Mouse (Mus musculus): ENCODE results near the gene Cdk19.
"Not testable (repeated sequence)": the region's sequence is repeated elsewhere in the genome, so short reads cannot be mapped to it uniquely, and the experiment has no call there.

Gene Cdk19

DNA sequence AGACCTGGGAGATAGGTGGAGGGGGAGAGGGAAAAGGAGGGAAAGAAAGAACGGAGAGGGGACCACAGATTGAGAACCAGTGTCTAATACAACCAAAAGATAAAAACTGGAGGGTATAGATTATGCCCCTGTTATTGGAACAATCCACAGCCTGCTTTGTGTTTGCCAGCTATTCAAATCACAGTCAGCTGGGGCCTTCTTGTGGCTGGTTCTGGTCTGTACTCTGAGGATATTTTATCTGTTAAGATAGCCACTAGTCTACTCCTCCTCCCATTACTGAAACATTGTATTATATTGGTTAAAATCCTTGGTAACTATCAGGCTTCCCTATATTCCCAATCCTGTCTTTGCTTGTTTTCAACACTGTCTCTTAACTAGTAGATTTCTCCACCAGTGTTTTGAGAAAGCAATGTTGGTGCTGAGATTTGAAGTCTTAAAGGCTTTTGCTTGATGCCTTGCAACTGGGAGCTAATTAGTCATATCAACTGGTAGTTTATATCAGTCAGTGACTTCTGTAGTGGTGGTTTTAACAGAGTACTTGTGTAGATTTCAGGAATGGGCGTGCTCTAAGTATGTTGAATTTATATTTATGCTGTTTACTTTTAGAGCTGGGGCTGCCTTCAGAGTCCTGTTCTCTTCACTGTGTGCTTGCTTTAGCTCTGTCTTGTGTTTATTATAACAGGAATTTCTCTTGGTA, 54.2 kb downstream of the Cdk19 start:
- DNase-seq (ENCODE audit: low read depth): no peak

DNA sequence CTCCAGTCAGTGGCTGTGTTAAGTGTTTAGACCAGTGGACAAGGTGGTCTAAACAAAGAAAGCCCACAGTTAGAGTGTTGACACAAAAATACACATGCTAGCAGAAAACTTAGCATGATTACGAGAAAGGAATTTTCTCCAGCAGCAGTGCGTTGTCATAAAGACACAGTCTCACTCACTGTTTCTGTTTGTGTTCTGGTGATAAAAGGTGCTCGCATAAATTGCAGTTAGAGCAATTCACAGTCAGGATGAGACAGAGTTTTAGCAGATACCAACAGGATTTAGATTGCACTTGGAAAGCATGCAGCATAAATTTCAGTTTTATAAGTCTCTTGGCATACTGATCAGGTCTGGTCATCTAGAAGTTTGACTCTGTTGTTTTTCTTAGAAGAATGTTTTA, 59.5 kb downstream of the Cdk19 start:
- no peak for DNase-seq (ENCODE audit: low read depth)

DNA sequence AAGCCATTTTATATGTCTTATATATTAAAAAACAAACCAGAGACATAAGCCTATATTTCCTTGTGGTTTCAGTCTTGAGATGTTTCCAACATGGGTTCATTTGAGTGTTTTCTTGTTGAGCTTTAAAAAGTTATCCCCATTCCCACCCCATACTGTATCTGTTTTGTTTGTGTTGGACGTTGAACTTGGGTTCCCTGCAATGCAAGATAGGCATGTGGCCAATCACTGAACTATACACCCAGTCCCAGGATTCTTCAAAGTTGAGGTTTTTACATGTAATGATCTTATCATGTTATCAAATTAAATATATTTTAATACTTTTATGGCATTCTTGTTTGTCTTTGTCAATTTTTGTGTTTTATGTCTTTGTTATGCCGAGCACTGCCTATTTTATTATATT, 60.0 kb downstream of the Cdk19 start:
- DNase-seq (ENCODE audit: low read depth): no peak

DNA sequence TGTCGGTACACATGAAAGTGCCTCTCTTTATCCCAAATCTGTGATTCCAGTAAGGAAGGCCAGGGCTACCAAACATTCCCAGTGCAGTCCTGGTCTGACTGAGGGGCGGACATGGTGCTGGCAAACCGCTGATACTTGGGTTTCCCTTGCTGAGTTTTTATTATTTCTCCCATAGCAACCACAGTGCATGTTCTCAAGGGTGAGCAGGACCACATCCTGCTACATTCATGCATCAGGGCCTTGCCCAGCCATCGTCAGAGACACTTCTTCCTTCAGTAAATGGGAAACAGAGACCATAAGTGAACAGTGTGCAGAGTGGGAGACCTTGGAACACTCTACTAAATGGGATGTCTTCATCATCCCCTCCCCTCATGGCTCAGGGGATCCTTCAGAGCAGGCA, 60.9 kb downstream of the Cdk19 start:
- DNase-seq (ENCODE audit: low read depth): no peak

DNA sequence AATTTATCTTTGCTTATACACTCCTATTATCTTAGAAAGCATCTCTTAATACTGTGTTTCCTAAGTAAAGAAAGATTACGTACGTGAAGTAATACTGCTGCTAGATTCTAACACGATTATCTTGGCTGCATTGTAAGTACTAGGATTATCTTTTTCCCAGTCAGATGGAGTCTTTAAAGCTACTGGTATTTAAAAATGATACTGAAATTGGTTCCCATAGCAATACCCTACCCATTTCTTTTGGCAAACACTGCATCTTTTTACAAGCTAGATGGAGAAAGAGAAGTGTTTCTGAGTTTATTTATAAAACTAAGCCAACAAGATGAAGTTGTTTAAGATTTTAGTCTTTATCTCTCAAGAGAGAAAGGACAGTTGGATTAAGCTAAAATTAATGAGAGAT, 67.3 kb downstream of the Cdk19 start:
- no peak for DNase-seq (ENCODE audit: low read depth)

DNA sequence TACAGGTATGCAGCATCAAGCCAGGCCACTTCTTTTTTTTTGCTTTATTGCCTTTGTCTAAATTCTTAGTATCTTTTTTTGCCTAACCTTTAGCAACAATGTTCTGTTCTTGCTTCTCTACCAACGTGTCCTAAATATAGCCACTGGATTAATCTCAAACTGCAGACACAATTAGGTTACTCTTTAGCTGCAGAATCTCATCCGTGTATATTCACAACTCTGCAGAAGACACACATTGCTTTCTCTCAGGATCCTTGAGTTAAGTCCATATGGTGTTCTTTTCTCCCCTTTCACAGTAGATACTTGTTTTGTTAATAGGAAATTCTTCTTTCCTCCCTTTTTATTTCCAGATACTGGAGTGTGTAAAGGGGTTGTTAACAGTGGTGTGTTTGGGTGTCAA, 70.0 kb downstream of the Cdk19 start:
- no peak for DNase-seq (ENCODE audit: low read depth)

DNA sequence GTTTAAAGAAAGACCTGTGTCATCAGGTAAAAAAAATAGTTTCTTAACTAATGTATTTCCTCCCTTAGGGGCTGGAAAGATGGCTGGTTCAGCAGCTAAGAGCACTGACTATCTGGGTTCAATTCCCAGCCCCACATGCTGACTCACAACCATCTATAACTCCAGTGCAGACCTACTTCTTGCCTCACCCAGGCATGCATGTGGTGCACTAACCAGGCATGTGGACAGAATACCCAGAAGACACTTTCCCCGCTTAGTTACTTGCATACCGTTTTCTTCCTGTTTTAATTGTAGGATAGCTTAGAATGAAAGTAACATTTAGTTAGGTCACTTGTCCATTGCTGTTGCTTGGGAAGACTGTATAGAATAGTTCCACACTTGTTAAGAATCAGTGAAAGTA, 72.0 kb downstream of the Cdk19 start:
- DNase-seq (ENCODE audit: low read depth): no peak

DNA sequence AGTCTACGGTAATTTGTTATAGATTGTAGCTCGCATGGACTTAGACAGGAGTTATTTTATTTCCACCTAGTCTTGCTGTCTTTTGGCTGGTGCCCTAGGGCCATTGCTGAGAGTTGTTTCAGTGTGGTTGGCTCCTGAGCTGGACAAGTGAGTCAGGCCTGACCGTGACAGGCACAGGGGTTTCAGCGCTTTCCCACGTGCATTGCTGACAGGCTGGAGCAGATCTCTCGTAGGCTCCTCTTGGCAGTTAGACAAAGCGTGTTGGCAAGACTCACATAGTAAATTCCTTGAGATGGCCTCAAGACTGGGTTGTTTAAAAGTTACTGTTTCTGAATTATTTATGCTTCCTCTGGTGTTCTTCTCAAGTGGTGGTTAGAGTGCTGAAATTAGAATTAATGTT, 77.6 kb downstream of the Cdk19 start:
- no peak for DNase-seq (ENCODE audit: low read depth)

DNA sequence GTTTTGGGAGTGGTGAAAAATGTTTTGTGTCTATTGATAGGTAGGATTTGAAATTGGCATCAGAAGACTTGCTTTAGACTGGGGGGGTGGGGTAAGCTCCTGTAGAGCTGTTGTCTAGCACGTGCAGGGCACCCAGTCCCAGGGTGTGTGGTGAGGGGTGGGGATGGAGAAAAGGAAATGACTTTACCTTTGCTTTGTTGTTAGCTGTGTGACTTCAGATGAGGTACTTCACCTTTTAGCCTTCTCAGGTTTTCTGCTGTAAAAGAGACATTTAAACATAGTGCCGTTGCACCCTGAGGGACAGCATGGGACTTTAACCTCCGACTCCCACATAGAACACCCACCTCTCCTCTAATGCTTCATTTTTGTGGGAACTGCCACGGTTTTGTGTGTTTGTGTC, 80.5 kb downstream of the Cdk19 start:
- DNase-seq (ENCODE audit: low read depth): no peak

DNA sequence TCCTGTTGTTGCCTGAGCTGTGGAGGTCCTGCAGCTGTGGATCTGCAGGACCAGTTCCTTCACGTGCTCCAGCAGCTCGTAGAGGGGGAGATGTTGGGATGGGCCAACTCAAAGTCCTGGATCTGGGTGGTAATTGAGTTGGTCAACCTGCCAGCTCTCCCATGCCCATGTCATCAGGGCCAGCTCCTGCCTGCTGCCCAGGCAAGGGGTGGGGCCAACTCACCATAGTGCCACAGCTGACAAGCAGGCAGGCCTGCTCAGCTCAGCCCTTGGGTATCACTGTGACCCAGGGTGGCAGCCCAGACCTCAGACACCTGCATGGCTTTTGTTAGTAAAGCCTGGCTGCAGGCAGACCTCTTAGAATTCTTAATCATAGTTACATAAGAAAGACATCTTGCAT, 81.3 kb downstream of the Cdk19 start:
- no peak for DNase-seq (ENCODE audit: low read depth)

DNA sequence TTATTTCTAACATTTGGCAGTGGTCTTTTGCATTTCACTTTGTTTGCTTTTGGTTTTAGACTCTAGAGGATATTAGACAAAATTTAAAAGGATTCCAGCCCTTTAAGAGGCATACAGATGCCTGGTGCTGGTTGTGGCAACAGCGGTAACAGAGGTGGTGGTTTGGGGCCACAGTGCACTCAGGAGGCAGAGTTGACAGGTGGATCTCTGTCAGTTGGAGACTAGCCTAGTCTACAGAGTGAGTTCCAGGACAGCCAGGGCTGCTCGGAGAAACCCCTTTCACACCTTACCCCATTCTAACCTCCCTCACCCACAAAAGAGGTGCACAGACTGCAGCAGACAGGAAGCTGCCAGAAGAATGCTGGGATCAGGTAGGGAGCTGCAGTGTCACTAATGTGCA, 82.4 kb downstream of the Cdk19 start:
- no peak for DNase-seq (ENCODE audit: low read depth)

DNA sequence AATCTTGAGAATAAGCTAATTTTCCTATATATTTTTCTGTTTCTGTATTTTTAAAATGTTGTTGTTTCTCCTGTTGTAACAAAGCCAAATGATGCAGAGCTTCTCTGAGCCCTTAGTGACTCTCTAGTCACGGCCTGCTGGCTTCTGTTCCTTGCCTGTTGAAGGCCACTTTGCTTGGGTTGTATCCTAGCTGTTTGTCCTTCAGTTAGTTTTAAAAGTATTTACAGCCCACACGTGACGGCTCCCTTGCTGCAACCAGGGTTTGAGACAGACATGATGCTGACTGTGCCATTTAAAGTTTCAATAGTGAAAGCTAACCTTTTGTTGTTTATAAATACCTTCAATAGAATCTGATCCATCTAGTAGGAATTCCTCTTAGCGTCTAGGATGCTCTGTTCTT, 83.3 kb downstream of the Cdk19 start:
- no peak for DNase-seq (ENCODE audit: low read depth)

DNA sequence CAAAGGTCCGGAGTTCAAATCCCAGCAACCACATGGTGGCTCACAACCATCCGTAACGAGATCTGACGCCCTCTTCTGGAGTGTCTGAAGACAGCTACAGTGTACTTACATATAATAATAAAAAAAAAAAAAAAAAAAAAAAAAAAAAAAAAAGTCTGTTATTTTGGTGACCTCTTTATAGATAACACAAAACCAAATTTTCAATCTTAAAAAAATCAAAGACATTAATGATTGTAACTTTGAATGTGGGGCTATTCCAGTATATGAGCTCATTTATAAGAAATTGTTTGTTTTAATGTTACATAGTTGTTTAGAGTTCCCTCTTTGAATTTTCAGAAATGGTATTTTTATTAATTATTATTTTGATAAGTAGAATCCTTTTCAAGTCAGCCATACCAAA, 85.1 kb downstream of the Cdk19 start:
- not testable (repeated sequence) for DNase-seq (ENCODE audit: low read depth)

DNA sequence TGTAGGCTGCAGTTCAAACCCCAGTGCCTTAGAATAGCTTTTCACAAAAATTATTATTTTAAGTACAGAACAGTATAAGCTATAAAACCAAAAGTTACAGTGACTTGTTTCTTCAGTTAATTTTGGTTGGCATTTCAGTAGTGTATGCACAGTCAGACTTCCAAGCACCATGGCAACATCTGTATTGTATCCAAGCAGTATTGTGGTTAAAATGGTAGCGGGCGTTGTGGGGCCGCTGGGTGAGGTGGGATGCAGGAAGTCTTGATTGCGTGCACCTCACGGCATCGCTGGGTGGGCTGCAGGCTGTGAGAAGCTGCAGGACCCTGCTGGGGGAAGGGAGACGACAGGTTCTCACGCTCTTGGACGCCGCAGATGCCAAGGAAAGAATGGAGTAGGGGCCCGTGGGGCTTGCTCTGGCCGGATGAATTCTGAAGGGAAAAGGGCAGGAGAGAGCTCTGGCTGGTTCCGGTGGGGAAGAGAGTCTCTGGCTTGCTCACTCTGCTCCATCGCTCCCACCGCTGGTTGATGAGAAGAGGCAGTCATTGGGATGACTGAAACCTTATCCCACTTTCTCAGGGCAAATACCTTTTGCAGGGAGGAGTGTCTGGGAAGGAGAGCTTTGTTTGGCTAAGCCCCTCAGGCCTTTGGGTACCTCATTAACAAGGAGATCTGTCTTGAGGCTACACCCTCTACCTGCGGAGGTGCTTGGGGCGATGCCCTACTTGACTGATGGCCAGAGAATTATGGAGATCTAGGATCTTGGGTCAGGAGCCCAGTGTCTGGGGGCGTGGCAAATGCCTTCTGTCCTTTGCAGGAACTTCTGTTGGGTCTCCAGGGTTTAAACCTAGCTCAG, 86.1 kb downstream of the Cdk19 start:
- DNase-seq (ENCODE audit: low read depth): no peak

DNA sequence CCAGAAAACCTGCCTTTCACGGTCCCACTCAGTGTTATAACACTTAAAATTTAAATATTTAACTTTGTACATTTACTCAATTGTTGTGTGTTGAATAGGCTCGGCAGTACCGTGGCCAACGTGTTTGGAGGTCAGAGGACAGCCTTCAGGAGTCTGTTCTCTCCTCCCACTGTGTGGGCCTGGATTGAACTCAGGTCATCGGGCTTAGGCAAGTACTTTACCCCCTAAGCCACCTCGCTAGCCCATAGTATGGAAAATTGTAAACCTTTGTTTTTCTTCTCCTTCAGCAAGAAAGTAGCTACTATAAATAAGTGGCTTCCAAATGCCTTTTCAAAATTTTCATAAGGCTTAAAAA, 86.7 kb downstream of the Cdk19 start:
- DNase-seq (ENCODE audit: low read depth): no peak

DNA sequence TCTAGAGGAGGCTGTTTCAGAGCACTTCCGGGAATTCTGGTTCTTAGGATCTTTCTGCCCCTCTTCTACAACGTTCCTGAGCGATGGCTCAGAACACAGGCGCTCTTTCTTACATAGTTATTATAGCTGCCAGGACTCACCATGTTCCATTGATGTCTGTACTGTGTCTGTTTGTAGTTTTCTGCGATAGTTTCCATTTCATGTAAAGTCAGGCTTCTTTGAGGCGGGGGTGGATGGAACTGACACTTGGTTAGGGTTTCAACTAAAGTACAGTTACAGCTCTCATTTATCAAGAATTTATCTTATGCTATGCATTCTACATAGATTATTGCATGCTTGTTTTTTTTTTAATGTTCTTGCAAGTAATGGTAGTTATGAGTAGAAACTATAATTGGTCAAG, 89.3 kb downstream of the Cdk19 start:
- no peak for DNase-seq (ENCODE audit: low read depth)

DNA sequence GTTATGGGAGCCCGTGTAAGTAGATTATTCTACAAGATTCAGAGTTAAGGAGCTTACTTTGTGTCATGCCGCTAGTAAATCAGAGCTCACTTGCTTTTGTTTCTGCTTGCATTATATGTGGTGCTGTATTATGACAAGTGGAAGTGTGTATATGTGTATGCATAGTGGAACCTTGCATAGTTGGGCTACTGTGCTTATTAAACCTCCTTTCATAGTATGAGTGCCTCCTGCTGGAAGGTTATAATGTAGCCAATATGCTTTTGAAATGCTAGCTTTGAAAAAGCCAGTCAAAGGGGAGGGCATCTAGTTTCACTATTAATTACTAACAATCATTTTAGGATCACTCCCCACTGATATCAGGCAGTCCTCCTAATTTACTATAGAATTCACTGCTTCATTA, 89.7 kb downstream of the Cdk19 start:
- no peak for DNase-seq (ENCODE audit: low read depth)

DNA sequence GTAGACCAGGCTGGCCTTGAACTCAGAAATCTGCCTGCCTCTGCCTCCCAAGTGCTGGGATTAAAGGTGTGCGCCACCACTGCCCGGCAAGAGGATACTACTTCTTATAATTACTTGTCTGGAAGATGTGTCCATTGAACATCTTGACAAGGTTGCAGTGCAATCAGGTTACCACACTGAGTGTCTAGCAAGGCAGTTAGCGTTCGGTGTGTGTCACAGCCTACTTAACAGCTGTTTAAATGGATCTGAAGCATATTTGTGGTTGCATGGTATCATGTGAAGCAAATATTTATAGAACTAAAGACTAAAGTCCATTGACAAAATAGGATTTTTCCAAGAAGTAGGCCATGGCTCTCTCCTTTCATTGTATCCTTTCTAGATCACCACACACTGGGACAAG, 90.8 kb downstream of the Cdk19 start:
- DNase-seq (ENCODE audit: low read depth): no peak

DNA sequence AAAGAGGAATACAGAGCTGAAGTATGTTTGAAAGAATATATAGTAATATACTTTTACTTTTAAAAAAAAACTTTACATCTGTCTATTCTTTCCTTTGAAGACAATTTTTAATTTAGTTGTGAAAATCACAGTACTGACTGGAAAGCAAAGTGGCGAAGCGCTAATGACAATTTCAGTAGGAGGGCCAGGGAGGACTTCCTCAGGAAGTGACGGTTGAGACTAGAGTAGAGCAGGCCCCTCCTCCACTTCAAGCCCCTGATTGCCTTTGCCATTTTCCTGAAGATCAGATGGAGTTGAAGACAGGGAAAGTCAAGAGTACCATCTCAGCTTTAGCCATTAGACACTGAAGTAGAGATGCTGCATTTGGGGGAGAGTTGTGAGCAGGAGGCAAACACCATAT, 92.6 kb downstream of the Cdk19 start:
- no peak for DNase-seq (ENCODE audit: low read depth)

DNA sequence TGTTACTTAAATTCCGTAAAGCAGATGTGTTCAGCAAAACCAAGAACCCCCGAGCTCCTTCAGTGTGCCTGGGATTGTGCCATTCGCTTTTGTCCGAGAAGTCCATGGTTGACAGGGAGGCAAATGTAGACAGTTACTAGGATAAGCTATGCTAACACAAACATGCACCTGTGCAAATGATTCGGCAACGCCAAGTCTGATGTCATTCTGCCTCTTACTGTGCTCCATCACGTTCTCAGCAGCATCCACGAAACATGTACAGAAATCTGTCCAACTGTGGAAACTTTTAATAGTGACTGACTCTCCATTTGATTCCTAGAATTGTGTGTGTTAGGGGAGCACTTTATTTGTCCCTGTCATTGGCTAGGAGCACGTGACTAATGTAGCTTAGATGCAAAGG, 93.0 kb downstream of the Cdk19 start:
- DNase-seq (ENCODE audit: low read depth): no peak

DNA sequence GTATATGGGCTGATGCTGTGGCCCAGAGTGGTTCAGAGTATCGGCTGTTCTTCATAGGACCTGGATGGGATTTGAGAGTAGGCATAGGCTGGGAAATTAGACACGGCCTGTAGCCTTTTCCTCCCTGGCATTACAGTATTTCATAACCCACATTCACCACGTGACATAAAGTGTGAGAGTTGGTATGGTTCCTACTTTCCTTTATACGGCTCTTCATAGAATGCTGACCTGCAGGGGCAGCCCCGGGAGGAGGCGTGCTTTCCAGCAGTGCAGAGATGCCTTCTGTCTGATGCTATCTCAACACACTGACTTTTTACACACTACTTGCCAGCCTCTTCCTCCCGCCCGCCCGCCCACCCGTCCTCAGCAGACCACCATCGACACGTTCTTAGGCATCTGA, 96.0 kb downstream of the Cdk19 start:
- DNase-seq (ENCODE audit: low read depth): no peak

DNA sequence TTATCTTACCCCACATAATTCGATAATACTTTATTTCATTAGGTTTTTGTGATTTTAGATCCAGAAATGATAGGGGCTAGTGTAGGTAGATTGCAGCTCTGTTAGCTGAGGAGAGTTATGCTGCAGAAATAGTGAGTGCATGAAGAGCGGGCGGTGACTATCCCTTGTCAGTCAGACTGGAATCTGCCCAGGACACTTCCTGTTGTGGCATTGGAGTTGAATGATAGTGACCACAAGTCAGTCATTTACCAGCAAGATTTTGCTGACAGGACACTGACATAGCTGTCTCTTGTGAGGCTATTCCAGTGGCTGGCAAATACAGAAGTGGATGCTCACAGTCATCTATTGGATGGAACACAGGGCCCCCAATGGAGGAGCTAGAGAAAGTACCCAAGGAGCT, 97.8 kb downstream of the Cdk19 start:
- DNase-seq (ENCODE audit: low read depth): no peak

DNA sequence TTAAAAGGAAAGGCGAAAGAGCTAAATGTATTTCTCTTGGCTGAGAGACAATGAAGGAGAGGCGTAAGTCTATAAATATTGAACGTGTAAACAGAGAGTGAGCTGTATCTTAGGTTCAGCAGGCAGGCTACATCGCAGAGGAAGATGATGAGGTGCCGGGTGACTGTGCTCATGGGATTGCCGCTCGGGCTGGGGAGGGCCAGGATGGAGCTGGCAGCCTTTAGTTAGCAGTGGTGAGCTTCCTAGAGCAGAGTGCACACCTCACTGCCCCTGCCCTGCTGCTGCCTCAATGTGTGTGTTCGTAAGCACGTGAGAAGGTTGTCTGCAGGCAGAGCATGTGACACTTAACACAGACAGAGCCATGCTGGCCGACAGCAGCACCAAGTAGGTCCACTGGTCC, 101.4 kb downstream of the Cdk19 start:
- DNase-seq (ENCODE audit: low read depth): no peak

DNA sequence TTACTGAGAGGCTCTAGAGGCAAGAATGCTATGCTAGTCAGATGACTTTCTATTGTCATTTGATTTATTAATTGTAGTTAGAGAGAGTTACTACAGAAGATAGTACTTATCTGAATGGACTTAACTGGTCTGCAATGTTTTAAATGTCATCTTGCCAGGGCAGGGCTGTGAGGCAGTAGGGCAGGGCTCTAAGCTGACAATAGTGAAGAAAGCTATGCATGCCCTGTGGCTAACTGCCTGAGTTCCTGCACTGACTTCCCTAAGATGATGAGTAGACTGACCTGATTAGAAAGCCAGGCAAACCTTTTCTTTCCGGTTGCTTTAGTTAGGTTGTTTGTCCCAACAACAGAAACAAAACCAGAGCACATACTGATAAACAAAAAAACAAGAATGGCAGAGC, 102.7 kb downstream of the Cdk19 start:
- no peak for DNase-seq (ENCODE audit: low read depth)

Data from c-Kit-positive CD71-positive TER-119-negative erythroid progenitor cells, embryonic 14.5 days (primary cell).